Mouse (Mus musculus) limb, embryonic 15.5 days (tissue): Measurements from ENCODE around the gene Cxcr2. TPM values are rescaled to one million over a fixed set of nuclear protein-coding genes. Genes with fewer than 3 reads are reported as not detected.
A peak's percentile ranks its signal among the peaks of the same experiment; 100 is the strongest.

Experiments
- ATAC-seq: fragments of 200-750 bp; cut with Nextera tagmentation; 2 replicates; pipeline ENCODE4 v1.8.0; 2017; ENCODE audit warnings: low read depth, moderate TSS enrichment; ENCODE audit not compliant: insufficient number of reproducible peaks, low FRiP score, low TSS enrichment
- H3K27ac ChIP-seq: fragments of 300-500 bp; sonication (generic); 2 replicates; pipeline ENCODE4 v1.5.1; 2015; ENCODE audit warnings: moderate library complexity, mild to moderate bottlenecking, inconsistent platforms
- H3K27me3 ChIP-seq: fragments of 300-500 bp; sonication (generic); 2 replicates; pipeline ENCODE4 v1.6.1; 2015; ENCODE audit warnings: inconsistent platforms
- H3K36me3 ChIP-seq: fragments of 300-500 bp; sonication (generic); 2 replicates; pipeline ENCODE4 v1.6.1; 2015; ENCODE audit warnings: inconsistent platforms
- H3K4me1 ChIP-seq: fragments of 300-500 bp; sonication (generic); 2 replicates; pipeline ENCODE4 v1.6.1; 2015; ENCODE audit warnings: inconsistent platforms
- H3K4me2 ChIP-seq: fragments of 300-500 bp; sonication (generic); 2 replicates; pipeline ENCODE4 v1.6.1; 2015; ENCODE audit warnings: mild to moderate bottlenecking, inconsistent platforms
- H3K4me3 ChIP-seq: fragments of 300-500 bp; sonication (generic); 2 replicates; pipeline ENCODE4 v1.5.1; 2015; ENCODE audit warnings: mild to moderate bottlenecking, inconsistent platforms
- H3K9ac ChIP-seq: fragments of 300-500 bp; sonication (generic); 2 replicates; pipeline ENCODE4 v1.6.1; 2015; ENCODE audit warnings: inconsistent platforms
- H3K9me3 ChIP-seq: fragments of 300-500 bp; sonication (generic); 2 replicates; pipeline ENCODE4 v1.6.1; 2016; ENCODE audit warnings: inconsistent platforms
- WGBS: fragments of 180-500 bp; shearing (Covaris S2); methylation state at CpG from one replicate; pipeline ENCODE4 v1.1.7; 2015; 5-methylcytosine and 5-hydroxymethylcytosine counted together
- microRNA counts: library from miRNA; unstranded; fragments of <30 nt; microRNA quantifications from one replicate; lab custom pipeline; 2016
- microRNA-seq: library from miRNA; unstranded; fragments of <30 nt; microRNA quantifications from one replicate; pipeline ENCODE4, GENCODE M21; 2016
- polyA plus RNA-seq: library from polyadenylated mRNA; unstranded; fragments of >200 nt; fragmentation: Nextera tagmentation; extraction: Ambion mirVana; gene quantifications from 2 replicates; pipeline ENCODE4 v1.2.1, GENCODE M21; 2015

Cxcr2 gene
- polyA plus RNA-seq, 1 experiment from 2014 or later, result 0.51 TPM

- WGBS, result 68% methylated on average over 5 of the region's 5 CpGs
- Histone ChIP-seq H3K4me3 (no peak overlapping the region), H3K27me3 (no peaks in the 10 kb centered on the region), H3K36me3 (no peaks in the 10 kb centered on the region), H3K4me2 (no peak overlapping the region), H3K9ac (no peak overlapping the region), H3K4me1 (0 out of 2 replicates have a peak, but pooled peaks cover 3% of the 10 kb centered on the region), H3K27ac (no peak overlapping the region), H3K9me3 (no peaks in the 10 kb centered on the region)
- no peak for ATAC-seq
These were observed 49.7 kb downstream of the Cxcr2 start for GRCm38 (mm10) chr1:74203457-74203856.

DNA sequence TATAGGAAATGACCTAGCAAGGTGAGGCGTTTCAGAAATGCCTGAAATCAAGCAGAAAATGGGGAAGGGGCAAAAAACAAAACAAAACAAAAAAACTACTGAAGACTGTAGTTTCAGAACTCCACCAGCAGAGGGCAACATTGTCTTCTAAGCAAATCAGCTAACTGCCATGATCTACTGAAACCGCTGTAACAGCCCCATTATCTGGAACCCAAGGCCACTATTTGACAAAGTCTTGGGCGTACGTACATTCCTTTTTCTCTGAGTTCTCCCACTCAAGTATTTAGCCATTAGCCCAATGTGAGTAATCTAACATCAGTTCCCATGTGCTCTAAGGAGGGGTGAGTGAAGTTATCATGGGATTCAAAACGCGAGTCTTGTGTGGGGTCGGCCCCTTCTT lies 52.1 kb downstream of the Cxcr2 start:
- 60% methylated on average over 7 of the region's 7 CpGs for WGBS
- Histone ChIP-seq H3K27ac (no peak overlapping the region), H3K4me3 (no peak overlapping the region), H3K9me3 (no peaks in the 10 kb centered on the region), H3K9ac (no peak overlapping the region), H3K4me1 (no peaks in the 10 kb centered on the region), H3K27me3 (no peaks in the 10 kb centered on the region), H3K4me2 (no peak overlapping the region), H3K36me3 (no peaks in the 10 kb centered on the region)
- no peak for ATAC-seq

DNA sequence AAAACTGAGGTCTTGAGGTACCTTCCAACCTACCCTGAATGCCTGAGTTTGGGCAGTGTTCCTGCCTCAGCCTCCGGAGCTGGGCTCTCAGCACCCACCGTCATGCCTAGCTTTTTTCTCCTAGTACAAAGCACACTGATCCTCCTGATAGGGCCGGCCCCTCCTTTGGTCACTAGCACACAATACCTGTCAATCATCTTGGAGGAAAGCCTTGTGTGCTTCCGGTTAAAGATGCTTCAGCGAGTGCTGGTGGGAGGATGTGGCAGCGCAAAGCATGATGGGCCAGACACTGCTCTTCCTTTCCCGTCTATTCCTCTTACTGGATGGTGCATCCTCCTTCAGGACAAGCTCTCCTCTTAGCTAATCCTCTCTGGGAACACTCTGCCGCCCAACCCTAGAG lies 52.9 kb downstream of the Cxcr2 start:
- Histone ChIP-seq H3K4me2 (no peak overlapping the region), H3K9ac (no peak overlapping the region), H3K4me3 (no peak overlapping the region), H3K27me3 (no peaks in the 10 kb centered on the region), H3K9me3 (no peaks in the 10 kb centered on the region), H3K36me3 (no peaks in the 10 kb centered on the region), H3K4me1 (no peaks in the 10 kb centered on the region), H3K27ac (no peak overlapping the region)
- 85% methylated on average over 8 of the region's 8 CpGs for WGBS
- ATAC-seq, result no peak

DNA sequence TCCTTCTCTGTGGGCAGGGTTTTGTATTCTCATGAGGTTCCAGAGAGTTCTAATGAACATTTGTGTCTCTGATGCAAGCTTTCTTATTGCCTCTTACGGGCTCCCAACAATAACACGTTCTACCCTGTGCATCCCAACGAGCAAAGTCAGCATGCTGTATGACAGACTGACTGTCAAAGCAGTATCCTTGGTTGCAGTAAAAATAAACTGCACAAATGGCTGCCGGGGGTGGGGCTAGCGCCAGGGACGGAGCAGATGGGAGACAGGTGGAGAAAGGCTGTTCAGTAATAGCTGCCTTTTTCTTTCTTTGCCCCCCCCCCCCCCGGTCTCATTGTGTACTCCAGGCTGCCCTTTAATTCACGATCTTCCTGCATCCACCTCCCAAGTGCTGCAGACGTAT lies 54.1 kb downstream of the Cxcr2 start:
- H3K4me2 ChIP-seq, result no peak overlapping the region

DNA sequence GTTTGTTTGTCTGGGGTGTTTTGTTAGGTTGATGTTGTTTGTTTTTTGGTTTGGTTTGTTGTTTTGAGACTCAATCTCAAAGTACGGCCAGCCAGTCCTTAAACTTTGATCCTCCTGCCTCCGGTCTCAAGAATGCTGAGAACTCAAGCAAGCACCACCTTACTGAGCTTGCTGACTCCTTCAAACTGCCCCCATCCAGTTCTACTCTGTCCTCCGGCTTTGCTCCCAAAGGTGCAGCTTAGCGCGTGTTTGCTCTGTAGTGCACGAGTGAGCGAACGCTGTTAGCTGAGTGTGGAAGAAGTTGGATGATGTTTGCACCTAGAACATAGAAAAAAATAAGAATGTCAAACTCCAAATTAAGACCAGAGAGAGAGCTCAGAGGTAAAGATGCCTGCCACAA lies 55.2 kb downstream of the Cxcr2 start:
- Histone ChIP-seq H3K9ac (no peak overlapping the region), H3K27me3 (no peaks in the 10 kb centered on the region), H3K4me1 (no peaks in the 10 kb centered on the region), H3K36me3 (no peaks in the 10 kb centered on the region), H3K4me3 (no peak overlapping the region), H3K9me3 (no peaks in the 10 kb centered on the region), H3K4me2 (no peak overlapping the region), H3K27ac (no peak overlapping the region)
- 89% methylated on average over 8 of the region's 8 CpGs for WGBS
- no peak for ATAC-seq

More for the DNA sequence above, 54.1 kb downstream of the Cxcr2 start:
- no peaks in the 10 kb centered on the region for H3K9me3 ChIP-seq
- H3K9ac ChIP-seq, result no peak overlapping the region
- no peak overlapping the region for H3K27ac ChIP-seq
- no peaks in the 10 kb centered on the region for H3K27me3 ChIP-seq
- H3K4me3 ChIP-seq, result no peak overlapping the region
- no peak for ATAC-seq
- no peaks in the 10 kb centered on the region for H3K36me3 ChIP-seq
- 60% methylated on average over 9 of the region's 9 CpGs for WGBS
- H3K4me1 ChIP-seq, result no peaks in the 10 kb centered on the region

MicroRNAs within 50 kb of the gene (microRNA counts, 519-probe panel; counts per million panel counts)
- microRNA mmu-miR-1928 (lab: Ali Mortazavi, UCI), result 2,568 counts per million, percentile 54 among the panel's probes with 10 or more counts

Small RNA genes lying within 50 kb of the gene (microRNA-seq; reads per million reads assigned to microRNA genes)
- not detected for gene Mir1928

Other genes with a start within 250 kb of the Cxcr2 start
- 59.9 and 65.2 TPM in 2 replicates for gene Tns1, start 29.5 kb upstream of the Cxcr2 start, polyA plus RNA-seq
- gene Rufy4, start 28.4 kb upstream of the Cxcr2 start, polyA plus RNA-seq, result 0.35 and 0.84 TPM in 2 replicates
- not detected in 2 replicates for gene Cxcr1, start 40.6 kb downstream of the Cxcr2 start, polyA plus RNA-seq
- gene Arpc2, start 82.1 kb downstream of the Cxcr2 start, polyA plus RNA-seq, result 441 and 463 TPM in 2 replicates
- gene Gpbar1, start 124.6 kb downstream of the Cxcr2 start, polyA plus RNA-seq, result 0.18 TPM in 1 of 2 replicates, not detected in the other
- gene Aamp, start 130.7 kb downstream of the Cxcr2 start, polyA plus RNA-seq, result 232 and 249 TPM in 2 replicates
- 104 and 114 TPM in 2 replicates for gene Pnkd, start 130.9 kb downstream of the Cxcr2 start, polyA plus RNA-seq
- 58.8 and 69.6 TPM in 2 replicates for gene Tmbim1, start 151.6 kb downstream of the Cxcr2 start, polyA plus RNA-seq
- 1.6 and 2.0 TPM in 2 replicates for gene Catip, start 208.1 kb downstream of the Cxcr2 start, polyA plus RNA-seq
- 3.4 and 4.4 TPM in 2 replicates for gene Slc11a1, start 221.2 kb downstream of the Cxcr2 start, polyA plus RNA-seq
- 82.4 and 85.4 TPM in 2 replicates for gene Ctdsp1, start 237.5 kb downstream of the Cxcr2 start, polyA plus RNA-seq